Mouse (Mus musculus) forebrain, embryonic 16.5 days (tissue): Measurements from ENCODE around the gene Mfsd14a. TPM values are rescaled to one million over a fixed set of nuclear protein-coding genes. Genes with fewer than 3 reads are reported as not detected.

Experiments used
- ATAC-seq: fragments of 200-750 bp; cut with Nextera tagmentation; 2 replicates; pipeline ENCODE4 v1.8.0; 2017; ENCODE audit warnings: mild to moderate bottlenecking, moderate library complexity
- H3K27ac ChIP-seq: fragments of 300-500 bp; sonication (generic); 2 replicates; pipeline ENCODE4 v1.5.1; 2014; ENCODE audit warnings: low read length, control low read depth
- H3K27me3 ChIP-seq: fragments of 300-500 bp; sonication (generic); replicated peaks from 2 replicates; pipeline ENCODE4 v1.6.1; 2014; ENCODE audit warnings: low read length; ENCODE audit not compliant: control insufficient read depth, insufficient read depth
- H3K36me3 ChIP-seq: fragments of 300-500 bp; sonication (generic); 2 replicates; pipeline ENCODE4 v1.6.1; 2014; ENCODE audit not compliant: control insufficient read depth, insufficient read depth
- H3K4me1 ChIP-seq: fragments of 300-500 bp; sonication (generic); replicated peaks from 2 replicates; pipeline ENCODE4 v1.6.1; 2014; ENCODE audit warnings: low read length; ENCODE audit not compliant: control insufficient read depth, insufficient read depth
- H3K4me2 ChIP-seq: fragments of 300-500 bp; sonication (generic); 2 replicates; pipeline ENCODE4 v1.6.1; 2014; ENCODE audit warnings: mild to moderate bottlenecking, low read length, control low read depth
- H3K4me3 ChIP-seq: fragments of 300-500 bp; sonication (generic); replicated peaks from 2 replicates; pipeline ENCODE4 v1.5.1; 2014; ENCODE audit warnings: mild to moderate bottlenecking, low read length, control low read depth
- H3K9ac ChIP-seq: fragments of 300-500 bp; sonication (generic); replicated peaks from 2 replicates; pipeline ENCODE4 v1.6.1; 2014; ENCODE audit warnings: low read depth, low read length, control low read depth
- H3K9me3 ChIP-seq: fragments of 300-500 bp; sonication (generic); 2 replicates; pipeline ENCODE4 v1.6.1; 2016; ENCODE audit warnings: low read length; ENCODE audit not compliant: control insufficient read depth
- WGBS: fragments of 180-500 bp; shearing (Covaris S2); extraction: QIAGEN DNeasy Blood & Tissue Kit; methylation state at CpG from one replicate; pipeline ENCODE4 v1.1.7; 2014; 5-methylcytosine and 5-hydroxymethylcytosine counted together
- polyA plus RNA-seq: library from polyadenylated mRNA; unstranded; fragments of >200 nt; fragmentation: Nextera tagmentation; extraction: Ambion mirVana; gene quantifications from 2 replicates; pipeline ENCODE4 v1.2.1, GENCODE M21; 2015

The Mfsd14a gene
- polyA plus RNA-seq, 1 experiment from 2014 or later = 77.2 TPM

GRCm38 (mm10) chr3:116620636-116621370 lies 41.7 kb downstream of the Mfsd14a start:
- Histone ChIP-seq H3K4me3 (no peak overlapping the region), H3K27me3 (no peaks in the 10 kb centered on the region), H3K9me3 (no peaks in the 10 kb centered on the region), H3K27ac (no peak overlapping the region), H3K9ac (no peak overlapping the region), H3K4me1 (no peaks in the 10 kb centered on the region), H3K36me3 (0 out of 2 replicates have a peak, but pooled peaks cover 3% of the 10 kb centered on the region), H3K4me2 (no peak overlapping the region)
- no peak for ATAC-seq
- WGBS = 93% methylated on average over 7 of the region's 7 CpGs

- H3K4me3 ChIP-seq = no peak overlapping the region
- H3K9ac ChIP-seq = no peak overlapping the region
- no peaks in the 10 kb centered on the region for H3K4me1 ChIP-seq
- no peak for ATAC-seq
- H3K27ac ChIP-seq = no peak overlapping the region
- no peak overlapping the region for H3K4me2 ChIP-seq
- peaks cover 6% of the 10 kb centered on the region for H3K36me3 ChIP-seq
- 81% methylated on average over 6 of the region's 6 CpGs for WGBS
- no peaks in the 10 kb centered on the region for H3K27me3 ChIP-seq
- H3K9me3 ChIP-seq = no peaks in the 10 kb centered on the region
Observed at GRCm38 (mm10) chr3:116618855-116619254, 43.6 kb downstream of the Mfsd14a start.

GRCm38 (mm10) chr3:116615318-116616068 lies 47.0 kb downstream of the Mfsd14a start:
- no peaks in the 10 kb centered on the region for H3K9me3 ChIP-seq
- H3K36me3 ChIP-seq = peaks cover 8% of the 10 kb centered on the region
- WGBS = 91% methylated on average over 8 of the region's 8 CpGs
- no peak overlapping the region for H3K9ac ChIP-seq
- no peak overlapping the region for H3K4me2 ChIP-seq
- no peak for ATAC-seq
- H3K27ac ChIP-seq = no peak overlapping the region
- H3K4me1 ChIP-seq = no peaks in the 10 kb centered on the region
- no peaks in the 10 kb centered on the region for H3K27me3 ChIP-seq
- no peak overlapping the region for H3K4me3 ChIP-seq

GRCm38 (mm10) chr3:116614295-116614892 lies 48.1 kb downstream of the Mfsd14a start, which contains the start of gene Trmt13:
Trmt13 (minus strand) TSS chr3:116614587.
- no peaks in the 10 kb centered on the region for H3K27me3 ChIP-seq
- H3K9ac ChIP-seq = no peak within 1 kb of the TSS
- peaks cover 11% of the 10 kb centered on the region for H3K36me3 ChIP-seq
- ATAC-seq = no peak
- no peak within 1 kb of the TSS for H3K4me2 ChIP-seq
- H3K4me1 ChIP-seq = no peaks in the 10 kb centered on the region
- 84% methylated on average over 10 of the region's 10 CpGs for WGBS
- no peaks in the 10 kb centered on the region for H3K9me3 ChIP-seq
- H3K4me3 ChIP-seq = no peak within 1 kb of the TSS
- H3K27ac ChIP-seq = no peak within 1 kb of the TSS

GRCm38 (mm10) chr3:116604570-116604969 lies 57.9 kb downstream of the Mfsd14a start:
- Histone ChIP-seq H3K4me2 (no peak overlapping the region), H3K27ac (no peak overlapping the region), H3K36me3 (no peaks in the 10 kb centered on the region), H3K9me3 (no peaks in the 10 kb centered on the region), H3K27me3 (no peaks in the 10 kb centered on the region), H3K4me3 (no peak overlapping the region), H3K4me1 (no peaks in the 10 kb centered on the region), H3K9ac (no peak overlapping the region)
- 73% methylated on average over 9 of the region's 9 CpGs for WGBS
- ATAC-seq = no peak

GRCm38 (mm10) chr3:116601781-116602180 lies 60.7 kb downstream of the Mfsd14a start:
- no peak overlapping the region for H3K4me3 ChIP-seq
- H3K4me2 ChIP-seq = no peak overlapping the region
- H3K9ac ChIP-seq = no peak overlapping the region
- no peak for ATAC-seq
- no peaks in the 10 kb centered on the region for H3K27me3 ChIP-seq
- H3K9me3 ChIP-seq = no peaks in the 10 kb centered on the region
- no peak overlapping the region for H3K27ac ChIP-seq
- no peaks in the 10 kb centered on the region for H3K36me3 ChIP-seq
- 94% methylated on average over 5 of the region's 5 CpGs for WGBS
- no peaks in the 10 kb centered on the region; the same call in 1 of the 2 replicates for H3K4me1 ChIP-seq

GRCm38 (mm10) chr3:116601005-116601404 lies 61.5 kb downstream of the Mfsd14a start:
- no peak for ATAC-seq
- no peaks in the 10 kb centered on the region for H3K27me3 ChIP-seq
- no peaks in the 10 kb centered on the region for H3K36me3 ChIP-seq
- H3K27ac ChIP-seq = no peak overlapping the region
- H3K4me2 ChIP-seq = no peak overlapping the region
- no peaks in the 10 kb centered on the region for H3K9me3 ChIP-seq
- 88% methylated on average over 5 of the region's 5 CpGs for WGBS
- no peak overlapping the region for H3K4me3 ChIP-seq
- peaks cover under 1% of the 10 kb centered on the region; the same call in 1 of the 2 replicates for H3K4me1 ChIP-seq
- no peak overlapping the region for H3K9ac ChIP-seq

GRCm38 (mm10) chr3:116599705-116600104 lies 62.8 kb downstream of the Mfsd14a start:
- Histone ChIP-seq H3K27me3 (no peaks in the 10 kb centered on the region), H3K9ac (no peak overlapping the region), H3K4me2 (no peak overlapping the region), H3K27ac (no peak overlapping the region), H3K9me3 (no peaks in the 10 kb centered on the region), H3K4me3 (no peak overlapping the region), H3K36me3 (no peaks in the 10 kb centered on the region), H3K4me1 (peaks cover 6% of the 10 kb centered on the region)
- 83% methylated on average over 2 of the region's 2 CpGs for WGBS
- ATAC-seq = no peak

GRCm38 (mm10) chr3:116595603-116595991 lies 66.9 kb downstream of the Mfsd14a start:
- Histone ChIP-seq H3K4me3 (peak overlapping the region; percentile 62), H3K27ac (no peak overlapping the region), H3K36me3 (peaks cover 6% of the 10 kb centered on the region; the same call in 1 of the 2 replicates), H3K27me3 (no peaks in the 10 kb centered on the region), H3K4me2 (peak overlapping the region; percentile 81), H3K9ac (peak overlapping the region; percentile 74), H3K9me3 (no peaks in the 10 kb centered on the region), H3K4me1 (peaks cover 11% of the 10 kb centered on the region)
- no peak for ATAC-seq
- 8% methylated on average over 10 of the region's 10 CpGs for WGBS
